Mouse (Mus musculus) left cerebral cortex, adult 2 months (tissue): ENCODE results near the gene Sh3rf1. TPM values are rescaled to one million over a fixed set of nuclear protein-coding genes. Genes with fewer than 3 reads are reported as not detected.

Experiments used
- DNase-seq, 2 experiments: peaks; one replicate each; pipeline ENCODE4 v3.0.0; 2021 to 2022; ENCODE audit warnings: low spot score in 2 of 2, mixed read lengths in 1 of 2; ENCODE audit errors: extremely low spot score in 1 of 2
- H3K27ac ChIP-seq: fragments of 200-600 bp; 2 replicates; pipeline ENCODE4 v1.8.1; 2022
- H3K4me3 ChIP-seq: fragments of 200-600 bp; 2 replicates; pipeline ENCODE4 v1.8.1; 2022
- CTCF ChIP-seq: fragments of 200-600 bp; IDR thresholded peaks from 2 replicates; pipeline ENCODE4 v1.8.1; 2022; ENCODE audit warnings: antibody characterized with exemption, mild to moderate bottlenecking, moderate library complexity
- intact Hi-C: fragments of 180-260 bp; cut with DNase I; formaldehyde crosslinking; loops from one replicate; pipeline ENCODE4 v1.15.1; 2025
- total RNA-seq, 2 experiments: library from RNA; stranded (reverse); gene quantifications; 2 replicates each; pipeline ENCODE4 v1.2.3; 2021

Sh3rf1 gene
- total RNA-seq, 2 experiments from 2014 or later, result 37.5 to 40.7 TPM

DNA sequence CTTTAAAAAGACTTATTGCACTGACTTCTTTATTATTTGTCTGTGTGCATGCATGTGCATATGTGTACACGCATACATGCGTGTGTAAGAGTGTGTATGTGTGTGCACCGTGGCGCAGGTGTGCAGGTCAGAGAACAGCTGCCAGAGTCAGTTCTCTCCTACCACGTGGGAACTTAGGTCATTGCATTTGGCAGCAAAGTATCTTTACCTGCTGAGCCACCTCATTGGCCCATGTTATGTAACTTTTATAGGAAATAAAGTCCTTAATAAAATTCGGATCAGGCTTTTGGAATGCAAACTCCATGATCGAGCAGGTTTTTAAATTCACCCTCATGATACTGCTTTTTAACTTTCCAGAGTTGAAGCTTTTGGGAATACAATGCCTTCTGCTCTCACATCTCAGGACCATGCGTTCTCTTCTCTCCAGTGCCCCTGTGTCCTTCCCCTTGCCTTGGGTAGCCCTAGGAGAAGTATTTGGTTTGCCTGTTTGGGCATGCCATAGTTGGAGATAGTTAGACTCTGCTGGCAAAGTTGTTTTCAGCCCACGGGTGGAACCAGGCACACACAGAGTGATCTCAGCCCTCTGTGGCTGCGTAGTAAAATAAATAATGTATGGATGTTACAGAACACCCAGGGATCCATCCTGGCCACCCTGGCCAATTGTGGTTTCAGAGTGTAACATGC, 44.7 kb downstream of the Sh3rf1 start:
- Histone ChIP-seq H3K4me3 (no peak overlapping the region), H3K27ac (no peak overlapping the region)
- intact Hi-C loops, result no loop called here
- no peak for DNase-seq
- no peak for TF ChIP-seq CTCF

DNA sequence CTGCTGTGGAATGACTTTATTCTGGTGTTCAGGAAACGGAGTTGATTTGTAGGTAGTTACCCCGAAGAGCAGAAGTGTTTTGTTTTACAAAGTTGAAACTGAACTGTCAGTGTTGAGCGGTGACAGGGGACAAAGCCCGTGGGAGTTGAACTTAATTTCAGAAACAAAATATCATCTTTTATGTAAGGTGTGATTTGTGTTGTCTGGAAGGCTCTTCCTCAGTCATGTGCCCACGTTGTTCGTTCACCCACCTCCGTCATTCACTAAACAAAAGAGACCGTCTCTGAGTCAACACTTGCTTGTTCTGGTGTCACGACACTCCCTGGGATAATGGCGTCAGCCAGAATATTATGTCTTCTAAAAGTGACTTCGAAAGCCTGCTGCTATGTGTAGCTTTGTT, 46.3 kb downstream of the Sh3rf1 start:
- Histone ChIP-seq H3K4me3 (no peak overlapping the region), H3K27ac (no peak overlapping the region)
- no peak for TF ChIP-seq CTCF
- intact Hi-C loops, result no loop called here
- no peak for DNase-seq

DNA sequence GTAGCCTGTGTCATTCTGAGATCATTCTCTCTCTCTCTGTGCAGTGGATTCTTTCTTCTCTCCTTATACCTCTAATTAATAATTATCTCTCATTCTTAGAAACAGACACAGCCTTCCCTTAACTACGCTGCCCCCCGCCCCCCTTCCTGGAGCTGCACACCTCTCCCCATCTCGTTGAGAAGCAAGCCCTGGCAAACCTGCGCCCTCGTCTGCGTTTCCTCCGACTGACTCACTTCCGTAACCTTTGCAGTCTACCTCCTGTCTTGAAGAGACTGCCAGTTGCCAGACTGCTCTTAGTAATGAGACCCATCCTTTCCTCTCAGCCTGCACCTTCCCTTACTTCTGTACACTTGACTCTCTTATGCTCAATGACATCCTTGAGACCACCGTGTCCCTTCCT, 46.9 kb downstream of the Sh3rf1 start:
- intact Hi-C loops, result no loop called here
- no peak overlapping the region for H3K4me3 ChIP-seq
- H3K27ac ChIP-seq, result no peak overlapping the region
- no peak for DNase-seq
- TF ChIP-seq CTCF, result no peak

DNA sequence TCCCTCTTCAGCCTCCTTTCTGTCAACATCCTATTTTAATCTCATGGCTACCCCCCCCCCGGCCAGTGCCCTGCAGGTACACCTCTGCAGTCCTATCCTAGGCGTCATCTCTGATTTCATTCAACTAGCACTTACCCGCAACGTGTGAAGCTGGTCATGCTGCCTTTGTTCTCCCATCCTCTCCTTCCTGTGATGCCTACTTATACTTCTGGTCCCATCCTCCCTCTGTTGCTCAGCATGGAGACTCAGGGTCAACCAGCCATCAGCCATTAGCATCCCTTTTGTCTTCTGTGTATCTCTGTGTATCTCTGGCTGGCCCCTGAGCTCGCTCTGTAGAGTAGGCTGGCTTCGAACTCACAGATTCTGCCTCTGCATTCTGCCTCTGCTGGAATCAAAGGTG, 47.3 kb downstream of the Sh3rf1 start:
- no peak for DNase-seq
- Histone ChIP-seq H3K27ac (no peak overlapping the region), H3K4me3 (no peak overlapping the region)
- intact Hi-C loops, result no loop called here
- no peak for TF ChIP-seq CTCF

DNA sequence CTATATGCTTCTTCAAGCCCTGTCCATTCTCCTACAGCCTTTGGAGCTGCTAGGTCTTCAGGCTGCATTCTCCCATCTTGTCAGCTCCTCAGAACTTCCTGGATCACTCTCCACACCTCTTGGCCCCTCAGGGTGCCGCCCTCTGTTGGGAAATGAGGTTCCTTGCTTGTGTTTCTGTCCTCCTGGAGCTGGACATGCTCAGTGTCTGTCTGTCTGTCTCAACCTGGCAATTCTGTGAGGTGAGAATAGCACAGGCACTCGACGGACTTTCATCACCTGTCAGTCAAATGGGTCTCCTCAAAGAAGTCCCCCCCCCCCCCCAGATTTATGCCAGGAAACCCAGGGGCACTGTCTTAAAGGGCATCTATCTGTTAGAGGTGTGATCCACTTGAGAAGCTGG, 49.2 kb downstream of the Sh3rf1 start:
- DNase-seq, result no peak

DNA sequence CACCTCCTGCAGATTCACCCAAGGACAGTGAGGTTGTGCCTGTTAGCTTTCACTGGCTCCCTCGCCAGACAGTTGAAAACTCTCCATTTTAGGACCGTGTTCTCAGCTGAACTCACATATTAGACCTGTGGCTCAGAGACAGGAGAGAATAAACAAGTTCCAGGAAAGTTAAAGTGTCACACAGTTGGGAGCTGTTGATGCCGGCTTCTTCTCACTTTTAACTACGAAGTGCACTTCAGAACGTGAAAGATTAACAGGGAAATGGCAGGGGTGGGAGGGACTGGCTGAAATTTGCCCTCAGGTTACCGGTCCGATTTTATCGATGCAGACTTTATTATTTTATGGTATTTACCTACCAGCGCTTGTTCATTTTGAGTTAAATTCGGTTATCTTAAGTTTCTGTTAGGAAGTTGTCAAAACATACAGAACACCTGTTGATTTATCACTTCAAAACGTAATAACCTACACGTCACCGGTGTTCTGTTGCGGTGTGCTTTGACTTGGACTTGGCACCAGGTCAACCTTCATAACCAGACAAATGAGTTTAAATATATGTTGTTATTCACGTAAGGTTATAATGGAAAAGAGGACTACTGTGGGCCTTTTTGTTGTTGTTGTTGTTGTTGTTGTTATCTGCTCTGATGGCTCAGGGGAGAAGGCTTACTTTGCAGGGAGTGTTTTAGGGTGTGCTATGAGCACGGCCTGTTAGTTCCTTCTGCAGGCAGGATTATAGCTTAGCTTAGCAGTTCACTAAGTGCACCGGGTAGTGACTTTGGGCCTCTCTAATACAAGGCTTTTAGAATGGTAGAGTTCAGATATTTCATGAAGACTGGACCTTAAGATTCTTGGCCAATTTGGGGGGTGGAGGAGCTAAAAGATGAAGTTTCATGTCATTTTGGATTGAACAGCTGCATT, 49.9 kb downstream of the Sh3rf1 start:
- intact Hi-C loops, result no loop called here
- no peak for TF ChIP-seq CTCF

More for the DNA sequence above, 49.2 kb downstream of the Sh3rf1 start:
- Histone ChIP-seq H3K27ac (no peak overlapping the region), H3K4me3 (no peak overlapping the region)
- TF ChIP-seq CTCF, result no peak
- intact Hi-C loops, result no loop called here

DNA sequence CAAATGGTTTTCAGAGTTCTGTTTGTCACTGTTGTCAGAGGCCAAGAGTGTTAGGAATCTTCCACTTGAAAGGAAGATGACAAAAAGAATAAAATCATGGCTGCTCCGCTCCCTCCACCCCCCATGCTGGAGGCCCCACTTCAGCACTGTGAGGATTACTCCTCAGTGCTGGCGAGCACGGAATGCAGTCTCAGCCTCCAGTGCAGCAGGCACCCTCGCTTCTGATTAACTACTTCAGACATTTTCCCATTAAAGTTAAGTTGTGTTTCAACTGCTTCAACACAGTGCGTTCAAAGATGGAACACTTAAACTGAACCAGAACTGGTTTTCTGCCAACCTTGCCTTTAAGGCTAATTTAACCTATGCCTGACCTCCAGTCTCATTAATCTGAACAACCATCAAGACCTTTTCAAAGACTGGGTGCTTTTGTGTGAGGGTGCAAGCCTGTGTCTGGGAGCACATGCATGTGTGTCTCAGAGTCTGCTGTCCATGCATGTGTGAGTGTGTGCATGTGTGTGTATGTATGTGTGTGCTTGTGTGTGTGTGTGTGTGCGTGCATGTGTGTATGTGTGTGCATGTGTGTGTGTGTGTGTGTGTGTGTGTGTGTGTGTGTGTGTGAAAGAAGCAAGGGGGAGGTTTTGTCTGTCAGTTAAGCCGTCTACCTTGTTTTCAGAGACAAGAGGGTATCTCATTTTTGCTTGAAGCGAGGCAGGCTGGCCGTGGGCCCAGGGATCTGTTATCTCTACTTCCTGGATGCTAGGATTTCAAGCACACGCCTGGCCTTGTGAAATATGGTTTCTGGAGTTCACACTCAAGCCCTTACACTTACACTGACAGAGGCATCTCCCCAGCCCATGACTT, 51.2 kb downstream of the Sh3rf1 start:
- Histone ChIP-seq H3K27ac (no peak overlapping the region), H3K4me3 (no peak overlapping the region)
- intact Hi-C loops, result no loop called here
- DNase-seq, result no peak
- TF ChIP-seq CTCF, result no peak

More for the DNA sequence above, 49.9 kb downstream of the Sh3rf1 start:
- Histone ChIP-seq H3K27ac (no peak overlapping the region), H3K4me3 (no peak overlapping the region)
- no peak for DNase-seq

DNA sequence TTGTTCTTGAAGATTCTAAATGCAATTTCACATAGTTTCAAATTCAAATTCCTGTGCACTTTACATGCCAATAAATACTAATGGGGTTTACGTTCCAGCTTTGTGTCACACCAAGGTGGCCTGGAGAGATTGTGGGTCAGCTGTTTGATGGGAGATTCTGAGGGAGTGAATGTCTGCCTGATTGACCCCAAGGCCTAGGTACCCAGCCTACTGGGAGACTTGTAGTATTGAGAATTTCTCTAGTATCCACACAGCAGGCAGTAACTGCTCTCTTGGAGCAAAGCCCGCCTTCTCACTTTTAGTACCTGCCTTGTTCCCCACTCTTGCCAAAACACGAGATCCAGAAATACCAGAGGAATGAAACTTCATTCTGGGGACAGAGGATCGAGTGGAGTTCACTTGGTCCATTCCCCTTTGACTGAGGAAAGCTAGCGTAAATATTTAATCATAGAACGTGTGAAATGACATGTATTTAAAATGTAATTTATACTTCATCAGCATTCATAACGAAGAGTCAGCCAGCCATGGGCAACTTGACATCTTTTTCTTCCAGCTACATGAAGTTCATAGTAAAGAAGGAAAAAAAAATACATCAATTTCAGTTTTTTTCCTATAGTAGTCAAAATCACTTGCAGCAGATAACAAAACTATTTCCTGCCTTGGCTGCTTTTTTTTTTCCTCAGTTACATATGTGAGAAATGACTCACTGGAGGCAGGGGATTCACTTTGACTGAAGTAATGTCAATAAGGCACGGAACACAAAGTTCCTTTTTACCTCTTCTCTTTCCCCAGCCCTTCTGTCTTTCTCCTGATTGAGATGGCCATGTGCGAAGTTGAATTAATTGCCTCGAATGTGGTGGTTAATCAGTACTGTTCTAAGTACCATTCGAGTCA, 52.0 kb downstream of the Sh3rf1 start:
- TF ChIP-seq CTCF, result no peak
- DNase-seq, result no peak
- intact Hi-C loops, result no loop called here
- no peak overlapping the region for H3K27ac ChIP-seq
- no peak overlapping the region for H3K4me3 ChIP-seq

DNA sequence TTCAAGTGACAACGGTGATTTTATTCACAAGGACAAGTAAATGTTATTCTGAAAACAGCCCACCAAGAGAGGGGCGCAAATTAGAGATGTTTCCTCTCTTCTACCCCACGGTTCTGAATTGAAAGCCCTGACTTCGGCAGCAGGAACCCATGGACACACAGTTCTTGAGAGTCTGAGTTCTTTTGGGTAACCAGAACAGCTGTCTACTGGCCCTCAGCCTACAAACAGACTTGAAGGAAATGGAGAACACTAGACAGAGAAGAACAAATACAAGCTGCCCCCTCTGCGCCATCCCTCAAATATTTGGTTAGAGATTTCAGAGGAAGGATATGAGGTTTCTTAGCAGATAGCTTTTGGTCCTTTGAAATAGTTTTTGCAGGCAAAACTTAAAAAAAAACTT, 52.7 kb downstream of the Sh3rf1 start:
- no peak for DNase-seq
- no peak for TF ChIP-seq CTCF
- intact Hi-C loops, result no loop called here
- no peak overlapping the region for H3K27ac ChIP-seq
- H3K4me3 ChIP-seq, result no peak overlapping the region

DNA sequence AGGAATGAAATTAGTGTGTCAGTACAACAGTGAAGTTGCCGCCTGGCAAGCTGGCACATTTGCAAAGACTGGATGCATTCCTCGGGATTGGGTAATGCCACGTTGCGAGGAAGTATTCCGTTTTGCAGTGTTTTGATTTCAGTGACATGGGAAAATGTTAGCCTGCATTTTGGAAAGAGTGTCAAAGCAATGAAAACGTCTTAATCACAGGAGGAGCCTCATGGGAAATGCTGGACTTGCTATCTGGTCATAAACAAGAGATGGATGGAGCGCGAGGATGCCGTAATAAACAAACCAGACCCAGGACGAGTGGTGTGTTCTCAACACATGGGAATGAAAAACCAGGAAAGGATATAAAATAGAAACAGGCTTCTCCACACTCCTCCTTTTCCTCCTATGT, 55.4 kb downstream of the Sh3rf1 start:
- no peak for DNase-seq
- intact Hi-C loops, result no loop called here
- Histone ChIP-seq H3K4me3 (no peak overlapping the region), H3K27ac (no peak overlapping the region)
- TF ChIP-seq CTCF, result no peak
